Mouse (Mus musculus) embryonic facial prominence, embryonic 10.5 days (tissue): ENCODE results near the gene Purb. TPM values are rescaled to one million over a fixed set of nuclear protein-coding genes. Genes with fewer than 3 reads are reported as not detected.
A peak's percentile ranks its signal among the peaks of the same experiment; 100 is the strongest.

ENCODE experiments used
- DNase-seq: peaks from one replicate; pipeline ENCODE4 v3.0.0-alpha.2; 2017; ENCODE audit warnings: low spot score
- H3K27ac ChIP-seq: fragments of 300-500 bp; sonication (generic); replicated peaks from 2 replicates; pipeline ENCODE4 v1.5.1; 2016; ENCODE audit warnings: mild to moderate bottlenecking
- H3K27me3 ChIP-seq: fragments of 300-500 bp; sonication (generic); replicated peaks from 2 replicates; pipeline ENCODE4 v1.6.1; 2016; ENCODE audit warnings: low read depth, mild to moderate bottlenecking; ENCODE audit not compliant: poor library complexity, severe bottlenecking
- H3K36me3 ChIP-seq: fragments of 300-500 bp; sonication (generic); replicated peaks from 2 replicates; pipeline ENCODE4 v1.6.1; 2016; ENCODE audit warnings: mild to moderate bottlenecking, moderate library complexity
- H3K4me1 ChIP-seq: fragments of 300-500 bp; sonication (generic); 2 replicates; pipeline ENCODE4 v1.6.1; 2016
- H3K4me3 ChIP-seq: fragments of 300-500 bp; sonication (generic); 2 replicates; pipeline ENCODE4 v1.5.1; 2016; ENCODE audit warnings: mild to moderate bottlenecking, moderate library complexity
- H3K9me3 ChIP-seq: fragments of 300-500 bp; sonication (generic); 2 replicates; pipeline ENCODE4 v1.6.1; 2016; ENCODE audit warnings: mild to moderate bottlenecking
- WGBS: fragments of 180-500 bp; shearing (Covaris S2); methylation state at CpG from one replicate; pipeline ENCODE4 v1.1.7; 2016; 5-methylcytosine and 5-hydroxymethylcytosine counted together
- polyA plus RNA-seq: library from polyadenylated mRNA; unstranded; fragments of >200 nt; fragmentation: Nextera tagmentation; extraction: Ambion mirVana; gene quantifications from 2 replicates; pipeline ENCODE4 v1.2.1, GENCODE M21; 2016

Purb gene
- polyA plus RNA-seq, 1 experiment from 2014 or later: 17.5 TPM

GRCm38 (mm10) chr11:6480191-6480590, 4.5 kb upstream of the Purb start:
- 76% methylated on average over 7 of the region's 7 CpGs for WGBS

GRCm38 (mm10) chr11:6479231-6479630, 3.5 kb upstream of the Purb start:
- no peak overlapping the region for H3K27ac ChIP-seq
- H3K4me3 ChIP-seq: no peak overlapping the region
- H3K36me3 ChIP-seq: no peaks in the 10 kb centered on the region
- 80% methylated on average over 2 of the region's 2 CpGs for WGBS
- peaks cover 6% of the 10 kb centered on the region for H3K4me1 ChIP-seq
- no peaks in the 10 kb centered on the region for H3K9me3 ChIP-seq
- DNase-seq: no peak
- no peaks in the 10 kb centered on the region for H3K27me3 ChIP-seq

More at GRCm38 (mm10) chr11:6480191-6480590, 4.5 kb upstream of the Purb start:
- Histone ChIP-seq H3K4me3 (no peak overlapping the region), H3K27me3 (no peaks in the 10 kb centered on the region), H3K9me3 (no peaks in the 10 kb centered on the region), H3K27ac (no peak overlapping the region), H3K4me1 (peaks cover 11% of the 10 kb centered on the region), H3K36me3 (no peaks in the 10 kb centered on the region)
- DNase-seq: no peak

DNA sequence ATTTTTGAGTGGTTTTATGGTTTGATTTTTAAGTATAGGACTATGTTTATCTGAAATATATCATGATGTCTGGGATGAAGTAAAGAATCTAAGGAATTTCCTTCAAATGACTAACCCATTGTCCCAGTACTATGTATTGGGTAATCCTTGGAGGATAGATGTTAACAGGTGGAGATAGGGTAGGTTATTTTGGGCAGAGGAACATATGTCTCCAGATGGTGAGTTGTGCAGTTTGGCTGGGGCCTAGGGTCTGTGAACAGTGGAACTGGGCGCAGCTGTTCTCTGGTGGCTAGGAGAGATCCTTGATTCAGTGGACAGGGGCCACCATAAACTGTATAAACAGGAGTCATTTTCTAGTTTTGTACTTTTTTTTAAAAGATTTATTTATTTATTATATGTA, 1.6 kb upstream of the Purb start:
- H3K27me3 ChIP-seq: no peaks in the 10 kb centered on the region
- H3K4me3 ChIP-seq: no peak overlapping the region
- 98% methylated on average over 1 of the region's 1 CpGs for WGBS
- no peak for DNase-seq
- H3K9me3 ChIP-seq: no peaks in the 10 kb centered on the region
- H3K27ac ChIP-seq: no peak overlapping the region
- H3K36me3 ChIP-seq: peaks cover 13% of the 10 kb centered on the region; the same call in 1 of the 2 replicates
- peaks cover 24% of the 10 kb centered on the region for H3K4me1 ChIP-seq

- no peaks in the 10 kb centered on the region for H3K27me3 ChIP-seq
- H3K9me3 ChIP-seq: no peaks in the 10 kb centered on the region
- peaks cover 29% of the 10 kb centered on the region for H3K4me1 ChIP-seq
- no peak for DNase-seq
- 78% methylated on average over 6 of the region's 6 CpGs for WGBS
- 0 out of 2 replicates have a peak overlapping the region, but pooled peaks have one; percentile 11 for H3K4me3 ChIP-seq
- peaks cover 16% of the 10 kb centered on the region; the same call in 1 of the 2 replicates for H3K36me3 ChIP-seq
- H3K27ac ChIP-seq: no peak overlapping the region
Observed at GRCm38 (mm10) chr11:6476876-6477275, 1.2 kb upstream of the Purb start.

DNA sequence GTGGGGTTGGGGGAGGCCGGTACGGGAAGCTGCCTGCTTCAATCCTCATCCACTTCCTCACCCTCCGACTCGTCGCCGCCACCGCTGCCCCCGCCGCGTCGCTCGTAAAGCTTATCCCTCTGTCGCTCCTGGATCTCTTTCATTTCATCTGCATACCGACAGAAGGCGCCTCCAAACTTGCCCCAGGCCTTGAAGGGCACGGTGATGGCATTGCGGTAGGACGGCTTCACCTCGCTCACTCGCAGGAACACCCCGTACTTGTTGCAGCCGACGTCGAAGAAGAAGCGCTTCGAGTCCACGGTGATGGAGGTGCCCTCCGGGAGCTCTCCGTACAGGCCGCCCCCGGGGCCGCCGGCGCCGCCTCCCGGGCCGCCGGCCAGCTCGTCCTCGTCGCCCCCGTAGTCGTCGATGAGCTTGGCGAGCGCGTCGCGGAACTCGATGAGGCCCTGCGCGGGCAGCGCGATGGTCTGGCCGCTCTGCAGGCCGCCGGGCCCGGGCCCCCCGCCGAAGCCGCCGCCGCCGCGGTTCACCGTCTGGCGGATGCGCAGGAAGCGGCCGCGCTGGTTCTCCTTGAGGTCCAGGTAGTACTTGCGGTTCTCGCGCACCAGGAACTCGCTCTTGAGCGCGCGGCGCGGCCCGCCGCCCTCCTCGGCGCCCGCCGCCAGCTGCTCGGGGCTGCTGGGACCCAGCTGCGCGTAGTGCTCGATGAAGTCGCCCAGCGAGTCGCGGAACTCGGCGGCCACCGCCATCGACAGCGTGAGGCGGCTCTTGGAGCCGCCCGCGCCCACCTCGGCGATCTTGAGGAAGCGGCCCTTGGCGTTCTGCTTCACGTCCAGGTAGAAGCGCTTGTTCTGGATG, 614 bp downstream of the Purb start:
- no peaks in the 10 kb centered on the region for H3K9me3 ChIP-seq

DNA sequence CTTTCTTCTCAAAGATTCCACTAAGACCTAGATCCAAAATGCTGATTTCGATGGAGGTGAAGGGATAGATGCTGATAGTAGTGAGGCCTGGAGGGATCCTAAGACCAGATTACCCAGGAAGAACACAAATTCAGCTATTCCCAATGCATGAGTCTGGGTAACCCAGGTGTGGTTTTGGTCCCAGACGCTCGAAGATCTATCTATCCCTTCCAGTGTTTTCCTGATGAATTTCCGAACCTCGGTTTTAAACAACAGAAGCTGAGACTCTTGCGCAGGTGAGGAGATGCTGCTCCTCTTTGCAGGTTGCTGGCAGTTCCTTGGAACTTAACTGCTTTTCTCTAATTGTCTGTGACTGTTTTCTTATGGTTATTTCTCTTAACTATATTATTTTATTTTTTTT, 1.3 kb downstream of the Purb start:
- no peaks in the 10 kb centered on the region for H3K9me3 ChIP-seq
- DNase-seq: no peak
- H3K27ac ChIP-seq: peak overlapping the region; percentile 93; the same call in 1 of the 2 replicates
- peaks cover 38% of the 10 kb centered on the region for H3K36me3 ChIP-seq
- no peaks in the 10 kb centered on the region for H3K27me3 ChIP-seq
- H3K4me1 ChIP-seq: peaks cover 49% of the 10 kb centered on the region
- H3K4me3 ChIP-seq: peak overlapping the region; percentile 88
- WGBS: 45% methylated on average over 6 of the region's 6 CpGs

More for the DNA sequence above, 614 bp downstream of the Purb start:
- Histone ChIP-seq H3K36me3 (peaks cover 33% of the 10 kb centered on the region), H3K27ac (peak overlapping the region; percentile 93), H3K4me3 (peak overlapping the region; percentile 88), H3K27me3 (no peaks in the 10 kb centered on the region), H3K4me1 (peaks cover 46% of the 10 kb centered on the region)
- under 1% methylated on average over 109 of the region's 109 CpGs for WGBS
- DNase-seq: peak; percentile 69

GRCm38 (mm10) chr11:6472076-6472475, 3.6 kb downstream of the Purb start:
- Histone ChIP-seq H3K9me3 (no peaks in the 10 kb centered on the region), H3K36me3 (peaks cover 60% of the 10 kb centered on the region), H3K4me1 (peaks cover 53% of the 10 kb centered on the region), H3K27ac (no peak overlapping the region), H3K27me3 (no peaks in the 10 kb centered on the region), H3K4me3 (peak overlapping the region; percentile 88)
- no peak for DNase-seq

GRCm38 (mm10) chr11:6471493-6471892, 4.2 kb downstream of the Purb start:
- Histone ChIP-seq H3K4me3 (peak overlapping the region; percentile 88), H3K9me3 (no peaks in the 10 kb centered on the region), H3K4me1 (peaks cover 50% of the 10 kb centered on the region), H3K27me3 (no peaks in the 10 kb centered on the region), H3K27ac (no peak overlapping the region), H3K36me3 (peaks cover 66% of the 10 kb centered on the region)
- DNase-seq: no peak
- 80% methylated on average over 1 of the region's 1 CpGs for WGBS

DNA sequence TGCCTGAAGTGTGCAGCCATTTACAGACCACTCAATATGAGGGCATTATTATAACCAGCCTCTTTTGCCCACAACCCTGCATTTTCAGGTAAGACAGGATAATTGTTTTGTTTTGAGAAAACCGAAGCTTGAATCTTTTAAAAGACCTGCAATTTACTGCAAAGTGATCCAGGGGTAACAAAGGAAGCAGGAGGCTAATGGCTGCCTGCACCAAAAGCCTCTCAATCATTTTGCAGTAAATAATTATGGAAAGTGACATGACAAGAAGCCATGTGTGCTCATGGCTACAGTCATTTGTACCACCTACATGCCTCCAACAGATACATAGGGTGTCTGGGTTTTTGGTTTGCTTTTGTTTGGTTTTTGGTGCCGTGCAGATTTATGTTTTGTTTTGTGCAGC, 4.7 kb downstream of the Purb start:
- no peak for DNase-seq
- no peaks in the 10 kb centered on the region for H3K9me3 ChIP-seq
- 71% methylated on average over 2 of the region's 2 CpGs for WGBS
- H3K27ac ChIP-seq: no peak overlapping the region
- peak overlapping the region; percentile 88 for H3K4me3 ChIP-seq
- H3K36me3 ChIP-seq: peaks cover 71% of the 10 kb centered on the region
- peaks cover 50% of the 10 kb centered on the region for H3K4me1 ChIP-seq
- no peaks in the 10 kb centered on the region for H3K27me3 ChIP-seq

DNA sequence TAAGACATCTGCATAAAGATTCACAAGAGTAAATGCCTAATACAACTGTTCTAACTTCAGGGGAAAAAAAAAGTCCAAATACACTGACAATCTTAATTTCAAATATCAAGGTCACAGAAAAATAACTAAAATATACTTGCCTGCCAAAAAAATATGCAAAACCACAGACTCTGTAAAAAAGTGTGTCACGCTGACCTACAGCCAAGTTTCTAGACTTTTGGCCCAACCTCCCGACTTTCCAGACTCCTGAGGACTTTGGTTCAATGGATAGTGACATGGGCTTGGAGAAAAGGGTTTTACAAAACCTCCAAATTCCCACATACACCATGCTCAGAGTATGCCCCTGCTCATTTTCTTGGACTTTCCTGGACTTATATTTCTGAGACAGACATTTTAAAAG, 7.2 kb downstream of the Purb start:
- no peaks in the 10 kb centered on the region for H3K27me3 ChIP-seq
- DNase-seq: no peak
- peaks cover 88% of the 10 kb centered on the region for H3K36me3 ChIP-seq
- 89% methylated on average over 2 of the region's 2 CpGs for WGBS
- no peaks in the 10 kb centered on the region for H3K9me3 ChIP-seq
- peaks cover 41% of the 10 kb centered on the region for H3K4me1 ChIP-seq
- H3K4me3 ChIP-seq: no peak overlapping the region
- H3K27ac ChIP-seq: no peak overlapping the region

DNA sequence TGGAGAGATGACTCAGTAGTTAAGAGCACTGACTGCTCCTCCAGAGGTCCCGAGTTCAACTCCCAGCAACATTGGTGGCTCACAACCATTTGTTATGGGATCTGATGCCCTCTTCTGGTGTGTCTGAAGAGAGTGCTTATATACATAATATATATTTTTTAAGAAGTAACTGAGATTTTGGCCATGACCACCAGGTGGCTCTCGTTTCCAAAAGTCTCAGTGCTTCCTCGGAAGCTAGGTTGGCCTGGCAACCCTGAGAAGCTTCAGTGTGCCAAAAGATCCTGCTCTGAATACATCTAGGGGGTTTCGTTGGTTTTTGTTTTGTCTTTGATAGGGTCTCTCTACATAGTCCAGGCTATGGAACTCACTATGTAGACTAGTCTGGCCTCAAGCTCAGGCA, 10.6 kb downstream of the Purb start:
- Histone ChIP-seq H3K36me3 (peaks cover 59% of the 10 kb centered on the region), H3K27ac (no peak overlapping the region), H3K4me3 (no peak overlapping the region), H3K9me3 (no peaks in the 10 kb centered on the region), H3K27me3 (no peaks in the 10 kb centered on the region), H3K4me1 (0 out of 2 replicates have a peak, but pooled peaks cover 7% of the 10 kb centered on the region)
- peak; percentile 65 for DNase-seq
- WGBS: 41% methylated on average over 4 of the region's 4 CpGs

GRCm38 (mm10) chr11:6463159-6463837, 12.4 kb downstream of the Purb start:
- no peak overlapping the region for H3K27ac ChIP-seq
- H3K27me3 ChIP-seq: no peaks in the 10 kb centered on the region
- H3K9me3 ChIP-seq: no peaks in the 10 kb centered on the region
- DNase-seq: no peak
- whole genome bisulfite sequencing: 89% methylated on average over 6 of the region's 6 CpGs
- no peak overlapping the region for H3K4me3 ChIP-seq
- H3K36me3 ChIP-seq: peaks cover 44% of the 10 kb centered on the region
- H3K4me1 ChIP-seq: no peaks in the 10 kb centered on the region

DNA sequence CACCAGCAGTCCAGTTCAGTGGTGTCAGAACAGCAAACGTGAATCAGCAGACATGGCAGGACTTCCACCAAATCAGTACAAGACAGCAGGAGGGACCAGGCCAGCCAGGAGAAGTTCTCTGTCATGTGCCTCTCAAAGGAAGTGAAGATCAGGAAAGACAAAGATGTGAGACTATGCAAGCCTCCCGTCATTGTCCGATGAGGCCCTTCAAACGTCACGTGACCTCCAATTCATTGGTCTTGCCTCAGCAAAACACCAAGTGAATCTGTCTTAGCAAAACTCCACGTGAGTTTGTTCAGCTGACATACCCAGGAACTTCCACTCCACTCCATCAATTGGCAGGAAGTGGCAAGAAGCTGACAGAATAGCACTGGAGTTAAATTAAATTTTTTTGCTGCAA, 19.6 kb downstream of the Purb start:
- H3K4me3 ChIP-seq: no peak overlapping the region
- H3K36me3 ChIP-seq: no peaks in the 10 kb centered on the region
- DNase-seq: no peak
- H3K27ac ChIP-seq: no peak overlapping the region
- H3K9me3 ChIP-seq: no peaks in the 10 kb centered on the region
- 89% methylated on average over 6 of the region's 6 CpGs for WGBS
- no peaks in the 10 kb centered on the region for H3K4me1 ChIP-seq
- no peaks in the 10 kb centered on the region for H3K27me3 ChIP-seq
